Mouse (Mus musculus): ENCODE results near the gene Fdps.
A peak's percentile ranks its signal among the peaks of the same experiment; 100 is the strongest.

Fdps gene

DNA sequence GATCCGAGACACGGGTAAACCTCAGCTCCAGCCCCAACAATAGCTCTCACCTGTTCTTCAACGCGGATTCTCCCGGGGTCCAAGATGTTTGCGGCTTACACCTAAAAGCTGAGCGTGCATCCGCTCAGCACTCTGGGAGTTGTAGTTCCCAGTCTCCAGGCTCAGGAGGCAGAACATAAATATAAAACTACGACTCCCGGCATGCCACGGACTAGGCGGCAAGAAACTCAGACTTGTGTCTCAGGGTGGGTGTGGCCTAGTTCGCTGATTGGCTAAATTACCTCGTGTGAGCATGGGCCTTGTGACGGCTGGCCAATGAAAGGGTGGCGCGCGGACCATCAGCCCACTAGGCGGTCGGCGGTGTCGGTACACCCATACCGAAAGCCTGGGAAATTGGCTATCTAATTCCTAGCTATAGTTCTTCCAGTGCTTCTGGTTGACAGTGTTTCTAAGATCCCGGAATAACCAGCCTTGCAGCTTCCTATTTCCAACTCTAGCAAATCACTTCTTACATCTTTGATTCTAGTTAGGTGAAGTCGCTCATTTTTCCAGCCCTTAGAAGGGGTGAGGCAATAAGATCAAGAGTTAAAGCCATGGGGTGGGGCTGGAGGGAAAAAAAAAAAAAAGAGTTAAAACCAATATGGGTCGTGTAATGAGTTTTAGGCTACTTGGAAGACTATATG is at the start of gene Fdps:
Gene Fdps, minus strand, starts transcription at position 148 of the 683 bp plus-strand sequence.
- peak; percentile 65 for DNase-seq (ENCODE audit: low spot score)

DNA sequence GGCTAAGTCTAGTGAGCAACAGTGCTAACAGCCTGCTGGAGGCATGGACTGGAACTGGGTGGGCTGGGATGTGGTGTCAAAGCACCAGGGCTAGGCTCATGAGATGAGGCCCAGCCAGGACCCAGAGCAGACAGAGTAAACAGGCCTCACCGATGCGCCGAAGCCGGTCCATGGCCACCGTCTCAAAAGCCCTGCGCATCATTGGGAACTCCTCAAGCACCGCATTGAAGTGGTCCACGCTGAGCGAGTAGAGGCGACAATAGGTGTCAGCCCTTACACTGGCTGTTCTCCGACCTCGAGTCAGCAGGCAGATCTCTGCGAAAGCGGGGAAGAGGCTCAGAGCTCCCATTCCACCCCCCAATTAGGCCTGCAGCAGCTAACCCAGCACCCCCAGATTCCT is 46.8 kb upstream of the Fdps start:
- no peak for DNase-seq (ENCODE audit: low spot score)

DNA sequence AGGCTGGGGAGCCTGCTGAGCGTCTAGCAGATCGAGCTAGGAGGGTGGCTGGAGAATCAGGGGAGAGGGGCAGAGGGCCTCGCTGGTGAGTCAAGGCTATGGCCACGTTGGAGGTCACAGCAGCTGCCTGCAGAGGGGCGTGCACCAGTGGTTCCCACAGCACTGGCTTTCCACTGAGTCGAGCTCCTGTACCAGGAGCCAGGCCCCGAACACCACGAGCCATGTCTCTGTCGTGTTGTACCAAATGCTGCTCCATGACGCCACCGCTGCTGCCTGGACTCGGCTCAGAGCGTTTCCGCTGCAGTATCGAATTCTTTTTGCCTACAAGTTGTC is 46.2 kb upstream of the Fdps start:
- DNase-seq (ENCODE audit: low spot score) = no peak

DNA sequence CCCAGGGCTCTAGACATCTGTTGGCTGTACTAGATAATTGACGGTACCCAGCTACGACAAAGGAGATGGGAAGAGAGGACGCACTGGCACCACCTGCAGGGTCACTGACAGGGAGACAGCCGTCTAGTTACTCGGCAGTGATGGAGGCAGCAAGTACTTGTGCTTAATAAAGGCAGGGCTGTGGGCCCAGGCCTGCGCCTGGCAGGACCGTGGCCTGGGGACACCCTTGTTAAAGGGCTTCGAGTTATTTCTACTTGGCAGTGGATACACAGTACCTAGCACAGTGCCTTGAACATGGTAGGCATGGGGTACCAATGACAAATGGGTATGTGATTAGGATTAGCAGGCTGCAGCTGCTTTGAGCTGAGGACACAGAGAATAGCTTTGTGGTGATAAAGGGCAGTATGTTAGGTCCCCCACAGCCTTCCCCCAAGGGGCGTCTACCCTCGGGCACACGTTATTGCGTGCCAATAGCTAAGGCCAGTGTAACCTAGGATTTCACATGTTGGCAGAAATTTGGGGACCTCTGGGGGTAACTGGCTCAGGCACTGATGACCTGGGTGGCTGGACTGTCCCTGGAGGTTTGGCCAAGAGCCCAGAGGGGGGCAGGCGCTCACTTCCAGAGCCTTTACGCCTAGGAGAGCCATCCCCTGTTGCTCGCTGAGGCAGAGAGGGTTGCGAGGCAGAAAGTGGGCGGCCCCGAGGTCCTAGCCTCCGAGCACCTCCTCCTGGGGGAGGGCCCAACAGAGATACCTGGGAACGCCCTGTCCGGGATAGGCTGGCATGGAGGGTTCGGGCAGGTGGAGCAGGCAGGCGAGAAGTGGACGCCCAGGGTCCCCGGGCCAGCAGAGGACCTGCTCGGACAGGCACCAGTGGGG is 45.6 kb upstream of the Fdps start:
- DNase-seq (ENCODE audit: low spot score) = no peak

DNA sequence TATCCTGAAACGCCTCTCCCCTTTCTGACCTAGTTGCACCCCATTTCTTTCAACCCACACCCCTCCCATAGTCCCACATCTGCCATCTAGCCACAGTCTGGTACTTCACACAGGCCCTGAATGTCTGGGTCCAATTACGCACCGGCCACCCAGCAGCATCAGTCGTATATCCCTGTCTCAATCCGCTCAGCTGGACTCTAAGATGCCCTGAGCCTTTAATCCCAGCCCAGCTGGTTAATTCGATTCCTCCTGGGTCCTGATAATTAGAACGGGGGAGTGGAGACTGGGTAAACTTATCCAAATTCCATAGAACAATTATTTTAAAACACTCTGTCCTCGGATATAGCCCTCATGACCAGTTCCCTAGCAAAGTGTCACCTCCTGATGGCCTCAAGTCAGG is 43.8 kb upstream of the Fdps start:
- no peak for DNase-seq (ENCODE audit: low spot score)

DNA sequence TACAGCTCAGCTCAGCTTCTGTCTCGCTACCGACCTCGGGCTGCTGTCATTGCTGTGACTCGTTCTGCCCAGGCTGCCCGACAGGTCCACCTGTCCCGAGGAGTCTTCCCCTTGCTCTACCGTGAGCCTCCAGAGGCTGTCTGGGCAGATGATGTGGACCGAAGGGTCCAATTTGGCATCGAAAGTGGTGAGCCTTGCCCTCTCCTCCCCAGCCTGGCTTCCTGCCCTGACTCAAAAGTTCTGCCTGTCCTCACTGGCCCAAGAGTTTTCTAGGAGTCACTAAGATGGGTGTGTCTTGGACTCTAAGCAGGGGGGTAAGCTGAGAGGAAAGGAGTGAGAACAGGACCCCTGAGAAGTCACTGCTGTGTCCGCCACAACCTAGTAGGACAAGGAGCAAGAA is 43.1 kb upstream of the Fdps start:
- no peak for DNase-seq (ENCODE audit: low spot score)

DNA sequence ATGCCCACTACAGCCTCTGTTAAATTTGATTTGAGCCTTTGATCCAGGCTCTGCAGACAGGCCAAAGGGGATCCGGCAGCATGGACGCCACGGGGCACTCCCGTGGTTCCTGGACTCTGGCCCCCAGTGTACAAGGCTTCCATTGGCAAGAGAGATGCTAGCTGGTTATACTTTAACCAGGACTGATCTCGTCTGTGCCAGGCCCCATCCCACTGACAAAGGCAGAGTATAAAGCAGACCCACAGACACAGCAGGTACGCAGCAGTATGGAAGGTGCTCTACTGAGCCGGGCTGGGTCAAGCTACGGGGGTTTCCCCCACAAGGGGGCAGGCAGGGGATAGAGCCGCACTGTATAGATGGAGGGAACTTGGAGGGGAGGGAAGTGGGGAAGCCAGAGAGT is 34.6 kb upstream of the Fdps start:
- no peak for DNase-seq (ENCODE audit: low spot score)

DNA sequence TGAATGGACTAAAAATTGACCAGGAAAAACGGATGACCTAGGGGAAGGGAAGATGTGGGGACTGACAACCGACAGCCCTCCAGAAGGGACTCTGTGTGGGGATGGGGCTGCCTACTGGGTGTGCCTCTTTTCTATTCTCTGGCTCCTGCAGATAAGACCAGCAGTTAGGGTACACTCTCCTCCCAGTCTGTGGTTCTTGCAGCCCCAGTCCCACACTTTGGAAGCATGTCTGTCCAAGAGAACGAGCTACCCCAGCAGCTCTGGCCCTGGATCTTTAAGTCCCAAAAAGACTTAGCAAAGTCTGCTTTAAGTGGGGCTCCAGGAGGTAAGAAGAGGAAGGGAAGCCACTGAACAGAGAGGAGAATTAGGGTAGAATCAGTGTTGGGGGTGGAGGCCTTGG is 34.2 kb upstream of the Fdps start, which contains the start of gene Pklr:
Gene Pklr, plus strand, starts transcription at position 185 of the 400 bp plus-strand sequence.
- DNase-seq (ENCODE audit: low spot score) = no peak

DNA sequence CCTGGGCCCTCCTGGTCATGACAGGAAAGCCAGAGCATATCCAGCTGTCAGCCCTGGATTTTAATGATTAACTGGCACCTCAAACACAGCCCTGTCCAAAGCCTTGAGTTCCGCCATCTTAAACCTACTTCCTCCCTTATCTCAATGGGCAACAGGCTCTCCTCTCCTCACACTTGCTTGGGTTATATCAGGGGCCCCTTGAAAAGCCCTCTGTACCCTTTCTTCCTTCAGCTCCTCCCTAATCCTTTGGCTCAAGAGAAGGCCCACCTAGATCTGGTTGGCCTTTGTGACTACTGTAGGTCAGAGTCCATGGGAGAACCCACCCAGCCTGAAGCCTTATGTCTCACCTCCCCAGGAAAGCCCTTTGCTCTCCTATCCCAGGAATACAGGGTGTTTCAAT is 32.0 kb upstream of the Fdps start:
- no peak for DNase-seq (ENCODE audit: low spot score)

DNA sequence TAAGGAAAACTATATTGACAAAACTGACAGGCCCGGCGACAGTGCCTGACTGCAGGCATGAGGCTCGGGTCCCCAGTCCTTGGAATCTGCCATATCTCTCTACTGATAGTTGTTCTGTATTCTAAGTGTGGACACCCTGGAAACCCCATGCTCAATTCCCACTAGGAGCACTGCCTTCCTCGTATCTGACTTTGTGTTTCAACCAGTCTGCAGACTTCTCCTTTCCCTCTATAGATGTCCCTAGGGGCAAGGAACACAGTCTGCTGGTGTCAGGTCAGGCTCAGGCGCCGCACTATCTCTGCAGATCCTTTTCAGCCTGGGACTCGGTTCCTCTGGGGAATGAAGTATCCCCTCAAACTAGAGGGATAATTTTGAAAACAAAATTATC is 31.3 kb upstream of the Fdps start:
- DNase-seq (ENCODE audit: low spot score) = no peak

DNA sequence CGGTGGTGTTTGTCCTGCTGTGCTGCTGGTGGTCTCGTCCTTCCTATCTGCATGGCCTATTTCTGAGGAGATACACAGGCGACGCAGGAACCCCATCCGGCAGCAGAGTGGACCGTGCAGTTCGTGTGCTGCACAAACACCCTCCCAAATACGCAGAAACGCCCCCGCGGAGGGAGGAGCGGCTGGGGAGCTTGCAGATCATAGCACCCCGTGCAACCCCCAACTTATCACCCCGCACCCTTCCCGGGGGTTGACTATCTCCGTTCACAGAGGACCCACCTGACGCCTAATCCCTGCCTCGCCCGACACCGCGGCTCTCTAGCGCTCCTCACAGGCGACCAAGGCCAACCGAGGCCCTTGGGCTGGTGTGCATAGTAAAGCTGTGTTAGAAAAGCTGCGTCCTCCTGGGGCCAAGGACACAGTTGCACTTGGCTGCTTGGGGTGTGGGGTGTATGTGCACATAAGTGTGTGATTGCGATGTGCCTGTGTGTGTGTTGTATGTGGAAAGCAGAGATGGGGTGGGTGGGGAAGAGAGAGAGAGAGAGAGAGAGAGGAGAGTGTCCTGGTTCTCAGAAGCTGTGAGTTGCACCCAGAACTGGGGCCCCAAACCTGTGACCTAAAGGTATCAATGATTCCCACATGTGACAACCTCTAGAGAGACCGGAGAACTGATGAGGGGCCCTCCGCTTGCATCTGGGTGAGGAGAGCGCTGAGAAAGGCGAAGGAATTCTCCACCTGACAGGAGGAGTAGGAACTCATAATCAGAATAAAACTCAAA is 30.7 kb upstream of the Fdps start:
- no peak for DNase-seq (ENCODE audit: low spot score)

DNA sequence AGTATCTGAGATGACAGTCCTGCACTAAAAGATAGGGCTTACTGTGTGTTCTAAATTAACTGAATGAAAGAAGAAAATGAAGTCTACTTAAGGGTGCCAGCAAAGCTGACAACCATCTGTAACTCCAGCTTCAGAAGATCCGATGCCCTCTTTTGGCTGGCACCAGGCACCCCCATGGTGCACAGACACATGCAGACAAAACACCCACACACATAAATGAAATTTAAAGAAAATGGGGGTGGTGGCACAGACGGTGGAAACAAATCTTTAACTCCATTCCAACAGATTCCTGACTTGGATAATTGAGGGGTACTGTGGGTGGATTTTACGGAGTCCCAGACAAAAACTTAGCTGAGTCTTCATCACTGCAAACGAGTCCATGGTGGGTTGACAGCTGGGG is 30.1 kb upstream of the Fdps start:
- no peak for DNase-seq (ENCODE audit: low spot score)

DNA sequence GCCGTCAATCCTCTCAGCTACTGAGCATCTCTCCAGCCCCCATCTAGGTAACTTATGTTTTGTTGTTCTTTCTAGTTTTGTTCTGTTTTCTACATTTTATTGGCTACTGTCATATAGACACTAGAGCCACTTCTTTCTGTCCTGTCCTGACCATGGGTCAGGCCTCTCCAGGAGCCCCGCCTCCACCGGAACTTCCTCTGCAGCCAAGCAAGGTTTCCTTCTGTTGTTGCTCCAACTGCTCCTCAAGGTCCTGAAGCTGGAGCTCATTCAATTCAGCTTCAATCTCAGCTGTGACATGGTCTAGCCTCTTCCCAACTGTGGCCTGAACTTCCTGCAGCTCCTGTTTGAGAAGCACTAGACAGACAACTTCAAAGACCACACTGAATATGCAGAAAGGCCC is 28.1 kb upstream of the Fdps start:
- no peak for DNase-seq (ENCODE audit: low spot score)

DNA sequence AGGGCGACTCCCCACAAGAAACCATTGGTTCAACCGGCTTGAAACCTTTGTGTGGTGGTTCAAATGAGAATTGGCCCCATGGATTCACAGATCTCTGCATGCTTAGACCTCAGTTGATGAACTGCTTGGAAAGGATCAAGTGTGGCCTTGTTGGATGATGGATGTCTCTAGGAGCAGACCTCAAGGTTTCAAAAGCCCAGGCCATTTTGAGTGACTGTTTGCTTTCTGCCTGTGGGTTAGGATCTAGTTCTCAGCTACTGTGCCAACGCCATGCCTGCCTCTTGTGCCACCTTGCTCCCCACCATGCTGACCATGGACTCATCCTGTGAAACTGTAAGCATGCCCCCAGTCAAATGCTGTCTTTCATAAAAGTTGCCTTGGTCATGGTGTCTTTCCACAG is 24.2 kb upstream of the Fdps start:
- DNase-seq (ENCODE audit: low spot score) = no peak

DNA sequence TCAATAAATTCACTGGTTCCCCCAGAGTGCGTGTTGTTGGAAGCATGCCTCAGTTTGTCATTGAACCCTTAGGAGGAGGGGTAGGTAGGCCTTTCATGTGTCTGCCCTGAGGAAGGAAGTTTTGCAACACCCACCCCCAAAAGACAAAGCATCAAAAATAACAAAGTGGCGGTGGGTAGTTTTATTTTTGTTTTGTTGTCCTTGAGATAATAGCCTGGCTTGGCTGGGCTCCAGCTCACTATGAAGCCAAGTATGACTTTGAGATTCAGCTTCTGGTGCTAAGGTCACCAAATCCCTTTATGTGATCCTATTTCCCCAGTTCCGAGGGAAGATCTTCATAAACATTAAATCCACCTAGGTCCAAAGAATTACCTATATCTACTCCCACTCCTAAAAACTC is 22.5 kb upstream of the Fdps start:
- no peak for DNase-seq (ENCODE audit: low spot score)

DNA sequence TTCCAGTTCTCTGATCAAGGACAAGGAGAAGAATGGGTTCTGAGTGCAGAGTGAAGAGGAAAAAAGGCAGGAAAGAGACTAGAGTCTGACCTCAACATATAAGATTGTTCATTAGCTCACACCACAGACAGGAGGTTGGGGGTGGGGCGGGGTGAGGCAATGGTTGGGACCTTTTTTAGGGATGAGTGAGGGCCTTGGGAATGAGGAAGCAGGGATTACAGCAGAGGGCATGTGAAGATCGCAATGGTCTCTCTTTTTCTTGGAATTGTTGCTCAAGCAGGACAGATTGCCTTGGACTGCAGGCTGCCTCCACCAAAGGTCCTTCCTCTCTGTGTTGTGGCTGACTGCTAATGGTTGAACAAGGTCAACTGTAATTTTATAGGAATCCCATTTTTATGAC is 21.6 kb upstream of the Fdps start:
- DNase-seq (ENCODE audit: low spot score) = no peak

DNA sequence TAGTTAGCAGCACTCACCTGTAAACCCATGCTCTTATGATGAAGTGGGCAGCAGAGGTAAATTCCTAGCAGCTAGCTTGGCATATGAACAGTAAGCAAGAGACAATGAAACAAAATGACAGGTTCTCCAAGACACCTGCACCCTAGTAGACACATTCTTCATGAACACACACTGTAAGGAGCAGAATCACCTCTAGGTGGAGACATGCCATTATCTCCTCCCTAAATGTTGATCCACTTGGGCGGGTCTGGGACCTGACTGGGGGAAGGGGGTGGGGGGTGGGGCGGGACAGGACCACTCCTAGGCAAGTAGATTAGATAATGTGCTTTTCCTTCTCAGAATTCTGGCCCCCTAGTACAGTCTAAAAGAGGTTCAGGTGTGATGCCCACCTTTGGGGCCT is 13.8 kb upstream of the Fdps start:
- DNase-seq (ENCODE audit: low spot score) = no peak

DNA sequence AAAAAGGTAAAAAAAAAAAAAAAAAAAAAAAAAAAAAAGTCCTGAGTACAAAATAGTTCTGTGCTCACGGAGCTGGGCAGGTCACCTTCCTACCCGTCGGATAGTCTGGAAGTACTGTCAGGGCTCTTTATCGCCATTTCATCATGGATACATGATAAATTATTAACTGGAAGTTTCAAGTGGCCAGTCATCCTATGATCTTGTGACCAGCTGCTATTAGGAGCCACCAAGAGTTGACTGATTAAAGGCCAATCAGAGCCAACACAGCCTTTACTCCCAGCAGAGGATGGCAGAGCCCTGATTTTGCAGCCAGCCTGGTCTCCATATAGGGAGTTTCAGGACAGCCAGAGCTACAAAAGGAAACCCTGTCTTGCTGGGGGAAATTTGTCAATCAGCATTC is 11.3 kb upstream of the Fdps start:
- DNase-seq (ENCODE audit: low spot score) = no peak

DNA sequence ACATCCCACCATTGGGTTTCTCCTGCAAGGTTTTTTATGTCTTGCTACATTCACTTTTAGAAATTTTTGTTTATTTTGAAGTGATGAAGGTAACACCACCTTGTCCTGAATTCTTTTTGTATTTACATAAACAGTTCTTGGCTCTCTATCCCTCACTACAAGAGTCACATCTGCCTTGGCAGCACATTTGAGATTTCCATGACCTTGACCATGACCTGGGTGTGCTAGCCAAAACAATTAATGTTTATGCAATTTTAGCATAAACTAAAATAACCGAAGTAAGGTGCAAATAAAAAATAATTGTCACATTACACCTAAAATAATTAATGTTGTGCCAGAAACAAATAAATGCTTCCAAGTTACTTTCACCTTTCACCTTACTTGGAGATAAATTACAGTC is 6.4 kb upstream of the Fdps start:
- DNase-seq (ENCODE audit: low spot score) = no peak

DNA sequence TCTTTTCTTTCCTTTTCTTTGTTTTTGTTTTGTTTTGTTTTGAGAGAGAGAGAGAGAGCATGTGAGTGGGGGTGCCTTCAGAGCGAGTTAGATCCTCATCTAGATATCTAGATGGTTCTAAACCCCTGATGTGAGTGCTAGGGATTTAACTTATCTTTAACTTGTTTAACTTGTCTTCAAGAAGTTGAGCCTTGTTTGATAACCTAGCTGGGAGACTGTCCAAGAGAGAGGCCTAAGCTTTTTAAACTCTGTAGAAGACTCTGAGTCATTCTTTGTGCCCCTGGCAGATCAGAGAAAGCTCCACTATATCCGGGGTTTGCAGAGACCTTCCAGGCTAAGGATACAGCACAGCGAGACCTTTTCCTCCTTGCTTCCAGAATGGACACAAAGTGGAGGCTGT is 5.8 kb upstream of the Fdps start:
- no peak for DNase-seq (ENCODE audit: low spot score)

DNA sequence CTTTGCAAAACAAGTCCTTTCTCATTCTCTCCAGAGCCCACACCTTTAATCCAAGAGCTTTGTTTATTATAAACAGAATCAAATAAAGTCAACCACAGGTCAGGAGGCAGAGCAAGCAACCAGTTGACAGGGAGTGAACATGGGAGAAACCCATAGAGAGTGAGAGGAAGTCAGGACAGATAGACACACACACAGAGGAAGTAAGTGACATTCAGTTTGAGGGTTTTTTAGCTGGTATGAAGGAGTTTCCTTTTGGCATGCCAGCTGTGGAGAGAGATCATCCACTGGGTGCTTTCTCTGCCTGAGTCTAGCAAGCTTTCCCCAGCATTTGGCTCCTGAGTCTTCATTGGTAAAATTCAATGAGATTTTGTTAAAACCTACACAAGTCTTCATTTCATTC is 5.1 kb upstream of the Fdps start:
- DNase-seq (ENCODE audit: low spot score) = no peak

DNA sequence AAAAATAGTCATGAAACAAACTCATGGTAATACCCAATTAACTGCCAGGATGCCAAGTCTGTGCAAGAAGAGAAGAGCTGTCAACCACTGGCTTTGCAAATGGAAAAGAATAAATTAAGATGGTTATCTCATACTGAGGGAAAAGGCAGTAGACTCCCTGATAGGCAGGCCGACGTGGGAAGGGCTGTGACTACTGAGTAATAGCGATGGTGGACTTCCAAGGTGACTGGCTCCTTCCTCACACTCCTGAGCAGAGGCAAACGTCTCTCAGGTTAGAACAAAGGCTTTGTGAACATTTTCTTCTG is 1.5 kb upstream of the Fdps start:
- DNase-seq (ENCODE audit: low spot score) = no peak

Measured in ovary, postnatal 10 days (tissue).